Mouse (Mus musculus): ENCODE measurements around the gene Nmnat1. TPM values are rescaled to one million over a fixed set of nuclear protein-coding genes. Genes with fewer than 3 reads are reported as not detected.

The Nmnat1 gene
- polyA plus RNA-seq, 1 experiment: 8.8 TPM

- H3K36me3 ChIP-seq (ENCODE audit: control insufficient read depth, insufficient read depth): no peaks in the 10 kb centered on the region
- no peak overlapping the region for H3K4me3 ChIP-seq (ENCODE audit: insufficient read depth, poor library complexity, severe bottlenecking)
- no peak for TF ChIP-seq MYOD1 (IDR thresholded peaks at IDR 0.05; ENCODE audit: control insufficient read depth, insufficient read length, low read depth)
- no peak for TF ChIP-seq MAX (IDR thresholded peaks at IDR 0.05)
- no peak for TF ChIP-seq FOSL1 (IDR thresholded peaks at IDR 0.05; ENCODE audit: insufficient read depth, low read length, poor library complexity, severe bottlenecking)
- TF ChIP-seq MYOG (IDR thresholded peaks at IDR 0.05; ENCODE audit: control insufficient read depth, extremely low read depth, insufficient read length): no peak
- TF ChIP-seq CEBPB (IDR thresholded peaks at IDR 0.05; ENCODE audit: low read depth): no peak
- no peak for TF ChIP-seq CTCF (IDR thresholded peaks at IDR 0.05; ENCODE audit: control insufficient read depth, insufficient read depth, insufficient read length)
- no peak for TF ChIP-seq USF1 (IDR thresholded peaks at IDR 0.05; ENCODE audit: low read depth)
- no peaks in the 10 kb centered on the region for H3K27me3 ChIP-seq (ENCODE audit: control insufficient read depth, insufficient read depth, insufficient read length)
- no peaks in the 10 kb centered on the region for H3K79me3 ChIP-seq (ENCODE audit: low read depth)
- H3K79me2 ChIP-seq (ENCODE audit: control insufficient read depth, insufficient read depth): peaks cover 20% of the 10 kb centered on the region
- H3ac ChIP-seq (ENCODE audit: control insufficient read depth, insufficient read length, low read depth): no peak overlapping the region
Measured at GRCm38 (mm10) chr4:149515706-149516105, 30.7 kb upstream of the Nmnat1 start.

GRCm38 (mm10) chr4:149512072-149512471 is 27.1 kb upstream of the Nmnat1 start:
- TF ChIP-seq MYOG (IDR thresholded peaks at IDR 0.05; ENCODE audit: control insufficient read depth, extremely low read depth, insufficient read length): no peak
- TF ChIP-seq CEBPB (IDR thresholded peaks at IDR 0.05; ENCODE audit: low read depth): no peak
- no peak for TF ChIP-seq USF1 (IDR thresholded peaks at IDR 0.05; ENCODE audit: low read depth)
- no peak for TF ChIP-seq MYOD1 (IDR thresholded peaks at IDR 0.05; ENCODE audit: control insufficient read depth, insufficient read length, low read depth)
- no peak for TF ChIP-seq FOSL1 (IDR thresholded peaks at IDR 0.05; ENCODE audit: insufficient read depth, low read length, poor library complexity, severe bottlenecking)
- TF ChIP-seq CTCF (IDR thresholded peaks at IDR 0.05; ENCODE audit: control insufficient read depth, insufficient read depth, insufficient read length): no peak
- TF ChIP-seq MAX (IDR thresholded peaks at IDR 0.05): no peak
- Histone ChIP-seq H3ac (ENCODE audit: control insufficient read depth, insufficient read length, low read depth) (no peak overlapping the region), H3K79me3 (ENCODE audit: low read depth) (no peaks in the 10 kb centered on the region), H3K4me3 (ENCODE audit: insufficient read depth, poor library complexity, severe bottlenecking) (no peak overlapping the region), H3K79me2 (ENCODE audit: control insufficient read depth, insufficient read depth) (no peaks in the 10 kb centered on the region), H3K27me3 (ENCODE audit: control insufficient read depth, insufficient read depth, insufficient read length) (no peaks in the 10 kb centered on the region), H3K36me3 (ENCODE audit: control insufficient read depth, insufficient read depth) (no peaks in the 10 kb centered on the region)

- TF ChIP-seq CTCF (IDR thresholded peaks at IDR 0.05; ENCODE audit: control insufficient read depth, insufficient read depth, insufficient read length) (no peak), MYOD1 (IDR thresholded peaks at IDR 0.05; ENCODE audit: control insufficient read depth, insufficient read length, low read depth) (no peak), USF1 (IDR thresholded peaks at IDR 0.05; ENCODE audit: low read depth) (no peak), MYOG (IDR thresholded peaks at IDR 0.05; ENCODE audit: control insufficient read depth, extremely low read depth, insufficient read length) (no peak), FOSL1 (IDR thresholded peaks at IDR 0.05; ENCODE audit: insufficient read depth, low read length, poor library complexity, severe bottlenecking) (no peak), MAX (IDR thresholded peaks at IDR 0.05) (no peak), CEBPB (IDR thresholded peaks at IDR 0.05; ENCODE audit: low read depth) (no peak)
- H3ac ChIP-seq (ENCODE audit: control insufficient read depth, insufficient read length, low read depth): no peak overlapping the region
- H3K79me2 ChIP-seq (ENCODE audit: control insufficient read depth, insufficient read depth): no peaks in the 10 kb centered on the region
- no peaks in the 10 kb centered on the region for H3K27me3 ChIP-seq (ENCODE audit: control insufficient read depth, insufficient read depth, insufficient read length)
- no peak overlapping the region for H3K4me3 ChIP-seq (ENCODE audit: insufficient read depth, poor library complexity, severe bottlenecking)
- H3K79me3 ChIP-seq (ENCODE audit: low read depth): no peaks in the 10 kb centered on the region
- H3K36me3 ChIP-seq (ENCODE audit: control insufficient read depth, insufficient read depth): no peaks in the 10 kb centered on the region
Measured at GRCm38 (mm10) chr4:149511221-149511646, 26.2 kb upstream of the Nmnat1 start.

GRCm38 (mm10) chr4:149506904-149507303 is 21.9 kb upstream of the Nmnat1 start:
- Histone ChIP-seq H3ac (ENCODE audit: control insufficient read depth, insufficient read length, low read depth) (no peak overlapping the region), H3K4me3 (ENCODE audit: insufficient read depth, poor library complexity, severe bottlenecking) (no peak overlapping the region), H3K79me3 (ENCODE audit: low read depth) (no peaks in the 10 kb centered on the region), H3K27me3 (ENCODE audit: control insufficient read depth, insufficient read depth, insufficient read length) (no peaks in the 10 kb centered on the region), H3K79me2 (ENCODE audit: control insufficient read depth, insufficient read depth) (no peaks in the 10 kb centered on the region), H3K36me3 (ENCODE audit: control insufficient read depth, insufficient read depth) (no peaks in the 10 kb centered on the region)
- TF ChIP-seq MAX (IDR thresholded peaks at IDR 0.05) (peak; percentile 71), USF1 (IDR thresholded peaks at IDR 0.05; ENCODE audit: low read depth) (no peak), FOSL1 (IDR thresholded peaks at IDR 0.05; ENCODE audit: insufficient read depth, low read length, poor library complexity, severe bottlenecking) (no peak), CTCF (IDR thresholded peaks at IDR 0.05; ENCODE audit: control insufficient read depth, insufficient read depth, insufficient read length) (no peak), MYOG (IDR thresholded peaks at IDR 0.05; ENCODE audit: control insufficient read depth, extremely low read depth, insufficient read length) (no peak), CEBPB (IDR thresholded peaks at IDR 0.05; ENCODE audit: low read depth) (no peak), MYOD1 (IDR thresholded peaks at IDR 0.05; ENCODE audit: control insufficient read depth, insufficient read length, low read depth) (no peak)

- no peaks in the 10 kb centered on the region for H3K27me3 ChIP-seq (ENCODE audit: control insufficient read depth, insufficient read depth, insufficient read length)
- no peak overlapping the region for H3K4me3 ChIP-seq (ENCODE audit: insufficient read depth, poor library complexity, severe bottlenecking)
- no peak overlapping the region for H3ac ChIP-seq (ENCODE audit: control insufficient read depth, insufficient read length, low read depth)
- no peaks in the 10 kb centered on the region for H3K79me2 ChIP-seq (ENCODE audit: control insufficient read depth, insufficient read depth)
- H3K36me3 ChIP-seq (ENCODE audit: control insufficient read depth, insufficient read depth): peaks cover 2% of the 10 kb centered on the region
- TF ChIP-seq MAX (IDR thresholded peaks at IDR 0.05) (no peak), USF1 (IDR thresholded peaks at IDR 0.05; ENCODE audit: low read depth) (no peak), FOSL1 (IDR thresholded peaks at IDR 0.05; ENCODE audit: insufficient read depth, low read length, poor library complexity, severe bottlenecking) (no peak), CEBPB (IDR thresholded peaks at IDR 0.05; ENCODE audit: low read depth) (no peak), CTCF (IDR thresholded peaks at IDR 0.05; ENCODE audit: control insufficient read depth, insufficient read depth, insufficient read length) (no peak), MYOD1 (IDR thresholded peaks at IDR 0.05; ENCODE audit: control insufficient read depth, insufficient read length, low read depth) (no peak), MYOG (IDR thresholded peaks at IDR 0.05; ENCODE audit: control insufficient read depth, extremely low read depth, insufficient read length) (no peak)
- no peaks in the 10 kb centered on the region for H3K79me3 ChIP-seq (ENCODE audit: low read depth)
Measured at GRCm38 (mm10) chr4:149505261-149505967, 20.4 kb upstream of the Nmnat1 start.
